ENCODE assay signal across 8 mouse cellular contexts in genomic region chr7:45921242-45921621, GRCm38 (mm10). TPM values are rescaled to one million over a fixed set of nuclear protein-coding genes. Genes with fewer than 3 reads are reported as not detected.
A peak's percentile ranks its signal among the peaks of the same experiment; 100 is the strongest.
DNase-seq lines count a peak whose midpoint lies in the region; ATAC-seq and TF ChIP-seq lines count a peak whose summit lies in the region.

Gene Emp3, minus strand, starts transcription at chr7:45921404.

- no peak for TF ChIP-seq POLR2A in limb, embryonic 14.5 days (IDR thresholded peaks at IDR 0.05; ENCODE audit: borderline replicate concordance, extremely low read depth, insufficient read depth, insufficient read length)

- no peak within 1 kb of the TSS for H3K27ac ChIP-seq in neural tube, embryonic 11.5 days (ENCODE audit: low read depth, low read length)
- peak within 1 kb of the TSS; percentile 88 for H3K27ac ChIP-seq in forebrain, embryonic 10.5 days
- peak within 1 kb of the TSS; percentile 90 for H3K27ac ChIP-seq in limb, embryonic 14.5 days (replicated peaks; ENCODE audit: low read depth, low read length)
- 0 out of 2 replicates have a peak within 1 kb of the TSS, but pooled peaks have one; percentile 80 for H3K27ac ChIP-seq in midbrain, embryonic 15.5 days

- H3K9me3 ChIP-seq in neural tube, embryonic 11.5 days (ENCODE audit: control insufficient read depth, low read length) = no peaks in the 10 kb centered on the region
- peaks cover 5% of the 10 kb centered on the region; the same call in 1 of the 2 replicates for H3K9me3 ChIP-seq in forebrain, embryonic 10.5 days
- H3K9me3 ChIP-seq in limb, embryonic 14.5 days (ENCODE audit: control insufficient read depth, low read length) = no peaks in the 10 kb centered on the region
- no peaks in the 10 kb centered on the region for H3K9me3 ChIP-seq in midbrain, embryonic 15.5 days

- 51% methylated on average over 9 of the region's 9 CpGs for WGBS in neural tube, embryonic 11.5 days
- WGBS in forebrain, embryonic 10.5 days = 57% methylated on average over 9 of the region's 9 CpGs
- 21% methylated on average over 9 of the region's 9 CpGs for WGBS in limb, embryonic 14.5 days
- 48% methylated on average over 9 of the region's 9 CpGs for WGBS in midbrain, embryonic 15.5 days

- peak within 1 kb of the TSS; percentile 7; the same call in 1 of the 2 replicates for H3K4me2 ChIP-seq in neural tube, embryonic 11.5 days (ENCODE audit: low read depth)
- H3K4me2 ChIP-seq in limb, embryonic 14.5 days (replicated peaks; ENCODE audit: low read depth, low read length, severe bottlenecking) = peak within 1 kb of the TSS; percentile 75
- 0 out of 2 replicates have a peak within 1 kb of the TSS, but pooled peaks have one; percentile 3 for H3K4me2 ChIP-seq in midbrain, embryonic 15.5 days

- no peak for ATAC-seq in neural tube, embryonic 11.5 days (ENCODE audit: insufficient read depth, low FRiP score, low TSS enrichment)
- ATAC-seq in limb, embryonic 14.5 days (ENCODE audit: low FRiP score, low read depth) = peak; percentile 25
- ATAC-seq in midbrain, embryonic 15.5 days (replicated peaks) = no peak

- H3K9ac ChIP-seq in neural tube, embryonic 11.5 days (ENCODE audit: low read length) = no peak within 1 kb of the TSS; the same call in 1 of the 2 replicates
- peak within 1 kb of the TSS; percentile 68 for H3K9ac ChIP-seq in limb, embryonic 14.5 days (ENCODE audit: low read depth, low read length, severe bottlenecking)
- no peak within 1 kb of the TSS for H3K9ac ChIP-seq in midbrain, embryonic 15.5 days

- no peak within 1 kb of the TSS for H3K4me3 ChIP-seq in neural tube, embryonic 11.5 days (ENCODE audit: low read depth, low read length)
- peak within 1 kb of the TSS; percentile 8; the same call in 1 of the 2 replicates for H3K4me3 ChIP-seq in forebrain, embryonic 10.5 days
- H3K4me3 ChIP-seq in limb, embryonic 14.5 days (replicated peaks; ENCODE audit: low read length) = peak within 1 kb of the TSS; percentile 60
- peak within 1 kb of the TSS; percentile 2; the same call in 1 of the 2 replicates for H3K4me3 ChIP-seq in midbrain, embryonic 15.5 days

- no peaks in the 10 kb centered on the region for H3K27me3 ChIP-seq in neural tube, embryonic 11.5 days (ENCODE audit: control insufficient read depth, insufficient read depth, low read length)
- H3K27me3 ChIP-seq in forebrain, embryonic 10.5 days (ENCODE audit: poor library complexity, severe bottlenecking) = peaks cover 31% of the 10 kb centered on the region
- no peaks in the 10 kb centered on the region for H3K27me3 ChIP-seq in limb, embryonic 14.5 days (ENCODE audit: control insufficient read depth, insufficient read depth, low read length)
- H3K27me3 ChIP-seq in midbrain, embryonic 15.5 days (replicated peaks) = 0 out of 2 replicates have a peak, but pooled peaks cover 3% of the 10 kb centered on the region

- intact Hi-C loops in heart, postnatal 14 days (cut with DNase I) = loop anchor here (2.0 to 5.0 kb wide), 2 partner anchors 24 to 109 kb away; partner anchors contain the start of genes Cyth2, Syngr4 and Tmem143
- intact Hi-C loops in left cerebral cortex, postnatal 4 days (cut with DNase I) = no loop called here

- DNase-seq in neural tube, embryonic 11.5 days (ENCODE audit: low spot score) = no peak
- no peak for DNase-seq in neural tube, embryonic 10.5 days (ENCODE audit: extremely low spot score, low spot score)
- DNase-seq in forebrain, embryonic 10.5 days (ENCODE audit: extremely low spot score, low spot score) = no peak
- DNase-seq in heart, postnatal 14 days = peak; percentile 63 to 68
- DNase-seq in limb, embryonic 14.5 days (ENCODE audit: low spot score) = peak; percentile 69
- DNase-seq in thymus, postnatal 25 days = peak; percentile 79
- DNase-seq in left cerebral cortex, postnatal 4 days = no peak

- H3K4me1 ChIP-seq in neural tube, embryonic 11.5 days (ENCODE audit: control insufficient read depth, insufficient read depth, low read length) = peaks cover 12% of the 10 kb centered on the region
- peaks cover 58% of the 10 kb centered on the region for H3K4me1 ChIP-seq in forebrain, embryonic 10.5 days
- peaks cover 55% of the 10 kb centered on the region for H3K4me1 ChIP-seq in limb, embryonic 14.5 days (ENCODE audit: control insufficient read depth, insufficient read depth, low read length)
- peaks cover 31% of the 10 kb centered on the region for H3K4me1 ChIP-seq in midbrain, embryonic 15.5 days

- no peaks in the 10 kb centered on the region for H3K36me3 ChIP-seq in neural tube, embryonic 11.5 days (ENCODE audit: control insufficient read depth, insufficient read depth, low read length)
- no peaks in the 10 kb centered on the region for H3K36me3 ChIP-seq in forebrain, embryonic 10.5 days (replicated peaks)
- peaks cover 12% of the 10 kb centered on the region; the same call in 1 of the 2 replicates for H3K36me3 ChIP-seq in limb, embryonic 14.5 days (ENCODE audit: control insufficient read depth, insufficient read depth, low read length)
- no peaks in the 10 kb centered on the region for H3K36me3 ChIP-seq in midbrain, embryonic 15.5 days (replicated peaks)

RNA-seq across cellular contexts. Expression of gene Emp3, which starts in this region (rescaled TPM):
- polyA plus RNA-seq in neural tube, embryonic 11.5 days (2014; fragmentation: Nextera tagmentation; extraction: Ambion mirVana) = 20.3 and 24.6 TPM in 2 replicates
- 8.5 and 9.7 TPM in 2 replicates for polyA plus RNA-seq in forebrain, embryonic 10.5 days (2016; fragmentation: Nextera tagmentation; extraction: Ambion mirVana)
- 10 to 100 TPM; 25.7 to 32.4 TPM for total RNA-seq in heart, postnatal 14 days (2021)
- polyA plus RNA-seq in limb, embryonic 14.5 days (2012; rRNA removed) = 201 and 274 TPM in 2 replicates
- polyA plus RNA-seq in limb, embryonic 14.5 days (2014; fragmentation: Nextera tagmentation; extraction: Ambion mirVana) = 318 and 324 TPM in 2 replicates
- polyA plus RNA-seq in midbrain, embryonic 15.5 days (2015; fragmentation: Nextera tagmentation; extraction: Ambion mirVana) = 35.2 and 40.3 TPM in 2 replicates
- total RNA-seq in left cerebral cortex, postnatal 4 days (2021) = 10 to 100 TPM in 1 of 2 experiments, 1 to 10 TPM in 1; 6.9 to 13.4 TPM

Comparison
In these comparisons a context has a peak if more than half of its experiments do, and no peak if none do; other contexts are left out.
1. DNase-seq: peak in heart, postnatal 14 days (2 of 2), limb, embryonic 14.5 days (single experiment) and thymus, postnatal 25 days (single experiment); none in neural tube, embryonic 11.5 days (single experiment), neural tube, embryonic 10.5 days (single experiment), forebrain, embryonic 10.5 days (single experiment) and left cerebral cortex, postnatal 4 days (single experiment).
2. H3K4me2 ChIP-seq: peak in every context shown above with its lines; median percentile 75 in limb, embryonic 14.5 days; 7 in neural tube, embryonic 11.5 days; 3 in midbrain, embryonic 15.5 days.